Mouse (Mus musculus) left cerebral cortex, adult 9 months (tissue): ENCODE measurements around the gene Vps18.
A peak's percentile ranks its signal among the peaks of the same experiment; 100 is the strongest.

ENCODE experiments used
- DNase-seq, 2 experiments: peaks; one replicate each; pipeline ENCODE4 v3.0.0; 2022; ENCODE audit warnings: low spot score in 2 of 2

Vps18 gene

DNA sequence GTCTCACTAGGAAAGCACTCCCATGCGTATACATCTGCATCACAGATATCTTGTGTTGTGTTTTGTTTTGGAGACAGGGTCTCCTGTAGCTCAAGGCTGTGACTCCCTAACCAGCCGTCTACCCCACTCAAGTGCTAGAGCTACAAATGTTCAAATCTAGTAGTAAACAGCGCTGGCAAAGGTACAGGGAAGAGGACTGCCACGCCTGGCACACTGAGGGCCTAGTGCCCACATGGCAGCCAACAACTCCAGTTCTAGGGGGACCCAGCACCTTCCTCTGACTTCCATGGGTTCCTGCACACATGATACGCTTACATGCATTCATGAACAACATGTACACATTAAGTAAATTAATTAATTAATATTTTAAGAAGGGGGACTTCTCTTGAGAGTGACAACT is 3.7 kb downstream of the Vps18 start:
- DNase-seq, result no peak

DNA sequence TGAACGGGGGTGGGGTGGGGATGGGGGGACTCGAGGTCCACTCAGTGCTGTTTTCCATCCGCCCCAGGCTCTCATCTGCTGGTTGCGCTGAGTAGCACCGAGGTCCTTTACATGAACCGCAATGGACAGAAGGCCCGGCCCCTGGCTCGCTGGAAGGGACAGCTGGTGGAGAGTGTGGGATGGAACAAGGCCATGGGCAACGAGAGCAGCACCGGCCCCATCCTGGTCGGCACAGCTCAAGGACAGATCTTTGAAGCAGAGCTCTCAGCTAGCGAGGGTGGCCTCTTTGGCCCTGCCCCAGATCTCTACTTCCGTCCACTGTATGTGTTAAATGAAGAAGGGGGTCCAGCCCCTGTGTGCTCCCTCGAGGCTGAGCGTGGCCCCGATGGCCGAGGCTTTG is 4.3 kb downstream of the Vps18 start:
- no peak for DNase-seq

DNA sequence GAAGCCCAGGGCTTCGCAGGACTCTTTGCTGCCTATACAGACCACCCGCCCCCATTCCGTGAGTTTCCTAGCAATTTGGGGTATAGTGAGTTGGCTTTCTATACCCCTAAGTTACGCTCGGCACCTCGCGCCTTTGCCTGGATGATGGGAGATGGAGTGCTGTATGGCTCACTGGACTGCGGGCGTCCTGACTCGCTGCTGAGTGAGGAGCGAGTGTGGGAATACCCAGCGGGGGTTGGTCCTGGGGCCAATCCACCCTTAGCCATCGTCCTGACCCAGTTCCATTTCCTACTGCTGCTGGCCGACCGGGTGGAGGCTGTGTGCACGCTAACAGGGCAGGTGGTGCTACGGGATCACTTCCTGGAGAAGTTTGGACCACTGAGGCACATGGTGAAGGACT is 4.8 kb downstream of the Vps18 start:
- DNase-seq, result no peak

DNA sequence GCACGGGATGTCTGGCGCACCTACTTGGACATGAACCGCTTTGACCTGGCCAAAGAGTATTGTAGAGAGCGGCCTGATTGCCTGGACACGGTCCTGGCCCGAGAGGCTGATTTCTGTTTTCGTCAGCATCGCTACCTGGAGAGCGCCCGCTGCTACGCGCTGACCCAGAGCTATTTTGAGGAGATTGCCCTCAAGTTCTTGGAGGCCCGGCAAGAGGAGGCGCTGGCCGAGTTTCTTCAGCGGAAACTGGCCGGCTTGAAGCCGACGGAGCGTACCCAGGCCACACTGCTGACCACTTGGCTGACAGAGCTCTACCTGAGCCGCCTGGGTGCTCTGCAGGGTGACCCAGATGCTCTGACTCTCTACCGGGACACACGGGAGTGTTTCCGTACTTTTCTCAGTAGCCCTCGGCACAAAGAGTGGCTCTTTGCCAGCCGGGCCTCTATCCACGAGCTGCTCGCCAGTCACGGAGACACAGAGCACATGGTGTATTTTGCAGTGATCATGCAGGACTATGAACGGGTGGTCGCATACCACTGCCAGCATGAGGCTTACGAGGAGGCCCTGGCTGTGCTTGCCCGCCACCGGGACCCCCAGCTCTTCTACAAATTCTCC is 5.3 kb downstream of the Vps18 start:
- DNase-seq, result no peak

DNA sequence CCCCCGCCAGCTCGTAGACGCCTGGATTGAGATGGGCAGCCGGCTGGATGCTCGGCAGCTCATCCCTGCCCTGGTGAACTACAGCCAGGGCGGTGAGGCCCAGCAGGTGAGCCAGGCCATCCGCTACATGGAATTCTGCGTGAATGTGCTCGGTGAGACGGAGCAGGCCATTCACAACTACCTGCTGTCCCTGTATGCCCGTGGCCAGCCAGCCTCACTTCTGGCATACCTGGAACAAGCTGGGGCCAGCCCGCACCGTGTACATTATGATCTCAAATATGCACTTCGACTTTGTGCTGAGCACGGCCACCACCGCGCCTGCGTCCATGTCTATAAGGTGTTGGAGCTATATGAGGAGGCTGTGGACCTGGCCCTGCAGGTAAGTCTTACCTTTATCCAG is 5.9 kb downstream of the Vps18 start:
- DNase-seq, result no peak

DNA sequence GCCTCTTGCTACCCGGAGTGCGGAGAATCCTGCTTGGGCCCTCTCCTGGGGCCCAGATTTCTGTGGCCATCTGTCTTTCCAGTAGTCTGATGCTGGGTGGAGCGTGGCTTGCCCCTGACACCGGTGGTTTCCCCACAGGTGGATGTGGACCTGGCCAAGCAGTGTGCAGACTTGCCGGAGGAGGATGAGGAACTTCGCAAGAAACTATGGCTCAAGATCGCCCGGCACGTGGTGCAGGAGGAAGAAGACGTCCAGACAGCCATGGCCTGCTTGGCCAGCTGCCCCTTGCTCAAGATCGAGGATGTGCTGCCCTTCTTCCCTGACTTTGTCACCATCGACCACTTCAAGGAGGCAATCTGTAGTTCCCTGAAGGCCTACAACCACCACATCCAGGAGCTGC is 8.2 kb downstream of the Vps18 start:
- no peak for DNase-seq

DNA sequence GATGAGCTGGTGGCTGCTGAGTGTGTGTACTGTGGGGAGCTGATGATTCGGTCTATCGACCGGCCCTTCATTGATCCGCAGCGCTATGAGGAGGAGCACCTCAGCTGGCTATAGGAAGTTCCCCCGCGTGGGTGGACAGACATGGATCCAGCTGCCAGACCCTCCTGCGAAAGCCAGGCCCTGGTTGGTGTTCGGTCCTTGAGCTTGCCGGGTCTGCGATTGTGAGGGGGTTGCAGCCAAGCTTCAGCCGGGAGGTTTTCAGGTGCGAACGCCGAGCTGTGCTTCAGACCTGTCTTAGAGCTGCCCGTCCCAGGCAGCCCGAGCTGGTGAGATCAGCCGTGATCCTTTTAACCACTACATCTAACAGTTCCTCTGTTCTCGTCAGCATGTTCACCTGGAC is 9.0 kb downstream of the Vps18 start:
- no peak for DNase-seq

DNA sequence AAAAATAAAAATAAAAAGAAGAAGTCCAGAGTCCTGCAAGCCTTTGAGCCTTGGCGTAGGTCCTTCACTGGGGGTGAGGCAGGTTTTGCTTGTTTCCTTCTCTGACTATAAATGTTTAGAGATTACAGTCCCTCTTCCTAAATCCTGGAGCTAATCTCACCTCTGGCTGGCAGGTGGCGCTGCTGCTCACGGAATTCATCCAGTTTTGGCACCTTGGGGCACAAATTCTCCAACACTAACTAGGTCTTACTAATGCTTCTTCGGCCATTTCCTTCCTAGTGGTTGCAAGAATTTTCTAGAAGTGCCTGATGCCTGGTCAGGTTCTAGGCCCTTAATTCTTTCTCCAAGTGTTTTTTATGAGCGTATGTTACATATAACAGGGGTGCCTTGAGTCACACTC is 9.8 kb downstream of the Vps18 start:
- peak in 1 of 2 experiments; percentile 62 for DNase-seq

DNA sequence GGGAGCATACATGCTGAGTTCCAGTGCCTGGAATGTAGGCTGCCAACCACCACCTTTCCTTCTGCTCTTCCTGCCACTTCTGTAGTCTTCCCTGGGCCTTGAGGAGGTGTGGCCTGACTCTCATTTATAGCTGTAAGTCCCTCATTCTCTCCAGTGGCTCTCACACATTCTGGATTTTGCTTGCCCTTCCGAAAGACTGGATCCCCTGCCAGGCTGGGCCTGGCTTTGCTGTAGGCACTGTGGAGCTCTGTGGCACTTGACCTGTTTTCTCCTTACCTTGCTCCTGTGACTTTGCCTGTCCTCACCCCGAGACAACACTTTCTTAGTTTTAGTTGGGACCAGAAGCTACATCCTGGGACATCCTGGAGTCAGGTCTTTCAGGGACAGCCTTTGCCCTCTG is 10.3 kb downstream of the Vps18 start:
- no peak for DNase-seq

DNA sequence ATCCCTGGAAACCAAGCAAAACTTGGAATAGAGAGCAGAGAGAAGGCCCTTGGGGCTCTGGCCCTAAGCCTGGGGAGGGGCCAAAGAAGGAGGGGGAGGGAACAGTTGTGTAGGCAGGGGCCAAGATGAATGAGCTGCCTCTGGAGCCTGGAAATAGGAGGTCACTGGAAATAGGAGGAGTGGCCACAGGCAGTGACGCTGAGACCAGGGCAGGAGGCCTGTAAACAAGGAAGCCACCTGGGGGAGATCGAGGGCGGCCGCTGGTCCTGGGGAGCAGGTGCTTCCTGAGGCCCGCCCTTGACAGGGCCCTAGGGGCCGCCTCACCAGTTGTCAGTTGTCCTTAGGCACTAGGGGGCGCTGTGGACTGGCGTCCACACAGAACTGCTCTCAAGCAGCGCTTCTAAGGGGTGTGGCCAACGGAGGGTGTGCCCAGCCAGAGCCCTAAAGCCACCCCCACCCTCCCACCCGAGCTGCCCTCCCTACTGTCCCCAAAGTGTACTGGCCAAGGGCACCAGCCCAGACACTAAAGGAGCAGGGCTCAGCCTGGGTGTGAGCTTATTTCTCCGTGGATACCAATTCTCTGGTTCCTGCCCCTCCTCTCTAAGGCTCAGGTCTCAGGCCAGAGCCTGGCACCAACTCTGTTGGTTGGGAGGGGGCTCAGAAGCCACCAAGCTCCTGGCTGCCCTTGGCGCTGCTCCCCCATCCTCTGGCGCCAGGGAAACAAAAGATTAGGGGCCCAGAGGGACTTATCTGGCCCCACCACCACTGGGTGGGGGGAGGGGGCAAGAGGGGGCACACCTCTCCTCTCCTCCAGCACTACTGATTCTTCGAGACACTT is 11.7 kb downstream of the Vps18 start:
- DNase-seq, result peak in 1 of 2 experiments; percentile 36

DNA sequence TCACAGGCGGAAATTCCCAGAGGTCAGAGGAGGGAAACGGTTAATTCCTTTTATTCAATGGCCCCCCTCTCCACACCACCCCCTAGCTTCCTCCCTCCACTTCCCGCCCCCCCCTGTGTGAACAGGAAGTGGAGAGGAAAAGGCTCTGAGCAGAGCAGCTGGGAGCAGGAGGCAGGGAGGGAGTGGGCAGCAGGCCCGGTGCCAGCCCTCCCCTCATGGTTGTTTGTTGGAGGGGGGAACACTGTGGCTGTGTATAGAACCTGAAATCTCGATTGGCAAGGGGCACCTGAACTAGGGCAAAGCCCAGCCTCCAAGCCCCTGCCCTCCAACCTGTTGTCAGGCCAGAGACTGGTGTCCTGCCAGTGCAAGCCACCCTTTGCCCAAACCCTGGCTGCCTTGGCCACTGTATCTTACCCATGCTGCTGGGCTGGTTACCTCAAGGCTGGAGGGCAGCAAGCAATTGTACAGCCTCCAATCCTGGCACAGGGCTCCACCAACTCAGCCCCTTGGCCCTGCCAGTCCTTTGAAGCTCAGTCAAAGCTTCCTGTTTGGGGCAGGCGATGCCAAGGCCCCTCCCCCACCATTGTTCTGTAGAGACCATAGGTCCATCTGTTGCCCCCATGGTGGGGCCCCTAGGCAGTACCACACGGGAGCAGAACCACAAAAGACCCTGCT is 12.4 kb downstream of the Vps18 start:
- DNase-seq, result no peak

DNA sequence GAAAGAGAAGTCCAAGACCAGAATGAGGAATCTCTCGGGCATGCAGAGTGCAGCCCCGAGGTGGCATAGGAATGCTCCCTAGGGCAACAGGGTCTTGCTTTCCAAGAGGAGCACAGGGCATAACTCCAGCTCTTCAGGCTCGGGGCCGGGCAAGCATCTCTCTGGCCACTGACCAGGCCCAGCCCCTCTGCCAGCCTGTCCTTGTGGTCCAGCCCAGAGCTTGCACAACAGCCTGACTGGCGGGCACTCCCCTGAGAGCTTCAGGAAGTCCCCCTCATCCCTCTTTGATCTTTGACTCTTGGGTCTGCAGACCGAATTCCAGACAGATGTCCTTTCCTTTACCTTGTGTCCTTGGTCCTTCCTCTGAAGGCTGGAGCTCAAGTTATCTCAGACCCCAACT is 14.3 kb downstream of the Vps18 start:
- DNase-seq, result no peak

DNA sequence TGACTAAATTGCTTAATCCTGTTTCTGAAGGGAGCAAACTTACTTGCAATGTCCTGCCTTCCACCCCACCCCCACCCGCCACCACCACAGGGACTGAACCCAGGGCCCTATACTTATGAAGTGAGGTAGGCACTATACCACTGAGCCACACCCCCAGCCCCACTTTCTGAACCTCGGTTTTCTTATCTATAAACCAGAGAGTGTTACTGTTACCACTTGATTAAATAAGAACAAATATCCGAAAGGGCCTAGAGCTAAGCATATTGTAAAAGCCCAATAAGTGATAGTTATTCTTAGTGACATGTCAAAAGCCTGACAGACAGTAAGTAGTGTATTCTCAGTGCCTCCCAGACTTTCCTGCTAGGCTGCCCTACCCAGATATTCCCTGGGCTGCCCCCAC is 15.9 kb downstream of the Vps18 start:
- DNase-seq, result no peak

DNA sequence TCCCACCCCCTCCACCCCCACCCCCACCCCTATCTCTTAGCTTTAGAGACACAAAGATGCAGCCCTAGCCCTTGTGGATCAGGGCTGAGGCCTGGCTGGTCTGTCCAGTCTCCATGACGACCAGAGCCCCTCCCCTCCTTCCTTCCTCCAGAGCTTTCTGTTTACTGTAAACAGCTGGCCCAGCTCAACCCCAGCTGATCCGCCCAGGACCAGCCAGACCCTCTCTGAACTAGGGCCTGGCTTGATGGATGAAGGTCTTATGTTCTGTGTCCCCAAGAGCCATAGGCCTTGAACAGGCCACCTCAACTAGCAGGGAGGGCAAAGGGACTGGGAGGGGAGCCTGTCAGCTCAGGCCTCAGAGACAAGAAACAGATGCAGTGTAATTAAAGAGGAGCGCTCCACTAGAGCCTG is 16.3 kb downstream of the Vps18 start:
- DNase-seq, result no peak

DNA sequence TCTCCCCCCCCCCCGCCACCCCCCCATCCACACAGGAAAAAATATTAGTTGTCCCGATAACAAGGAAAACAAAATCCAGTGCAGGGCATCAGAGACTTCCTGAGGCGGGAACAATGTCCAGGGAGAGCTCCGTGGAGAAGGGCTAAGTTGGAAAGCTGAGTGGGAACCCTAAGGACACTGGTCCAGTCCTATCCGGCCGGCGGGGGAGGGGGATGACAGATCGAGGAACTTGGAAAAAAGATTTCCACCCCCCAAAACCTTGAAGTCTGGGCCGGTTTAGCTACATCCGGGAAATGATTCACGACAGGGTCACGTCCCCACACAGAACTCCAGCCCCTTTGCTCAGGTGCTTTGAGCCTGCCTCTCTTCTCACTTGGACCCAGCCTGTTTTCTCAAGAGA is 23.0 kb downstream of the Vps18 start:
- no peak for DNase-seq

DNA sequence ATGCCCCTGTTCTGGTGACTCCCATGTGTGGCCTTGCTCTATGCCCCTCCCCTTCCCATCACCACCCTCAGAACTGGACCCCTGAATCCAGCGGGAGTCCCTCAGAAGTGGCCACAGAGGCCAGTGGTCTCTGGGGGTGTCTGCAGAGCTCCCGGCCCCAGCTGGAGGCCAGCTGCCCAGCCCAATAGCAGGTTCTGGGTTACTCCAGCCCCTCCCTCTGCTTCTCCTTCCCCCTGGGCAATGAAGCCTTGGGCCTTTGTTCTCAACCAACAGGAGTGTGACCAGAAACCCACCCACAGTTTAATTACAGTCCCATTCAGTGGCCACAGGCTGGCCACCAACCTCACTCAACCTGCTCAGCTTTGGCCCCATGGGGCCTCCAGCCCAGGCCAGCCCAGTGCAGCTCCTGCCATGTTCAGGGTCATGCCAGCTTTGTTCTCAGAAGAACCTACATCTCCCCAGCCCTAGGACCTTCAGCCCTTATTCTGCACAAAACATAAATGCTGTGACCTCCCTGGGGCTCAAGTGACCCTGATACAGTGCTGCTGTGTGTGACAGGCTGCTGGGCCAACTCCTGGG is 23.9 kb downstream of the Vps18 start:
- no peak for DNase-seq

DNA sequence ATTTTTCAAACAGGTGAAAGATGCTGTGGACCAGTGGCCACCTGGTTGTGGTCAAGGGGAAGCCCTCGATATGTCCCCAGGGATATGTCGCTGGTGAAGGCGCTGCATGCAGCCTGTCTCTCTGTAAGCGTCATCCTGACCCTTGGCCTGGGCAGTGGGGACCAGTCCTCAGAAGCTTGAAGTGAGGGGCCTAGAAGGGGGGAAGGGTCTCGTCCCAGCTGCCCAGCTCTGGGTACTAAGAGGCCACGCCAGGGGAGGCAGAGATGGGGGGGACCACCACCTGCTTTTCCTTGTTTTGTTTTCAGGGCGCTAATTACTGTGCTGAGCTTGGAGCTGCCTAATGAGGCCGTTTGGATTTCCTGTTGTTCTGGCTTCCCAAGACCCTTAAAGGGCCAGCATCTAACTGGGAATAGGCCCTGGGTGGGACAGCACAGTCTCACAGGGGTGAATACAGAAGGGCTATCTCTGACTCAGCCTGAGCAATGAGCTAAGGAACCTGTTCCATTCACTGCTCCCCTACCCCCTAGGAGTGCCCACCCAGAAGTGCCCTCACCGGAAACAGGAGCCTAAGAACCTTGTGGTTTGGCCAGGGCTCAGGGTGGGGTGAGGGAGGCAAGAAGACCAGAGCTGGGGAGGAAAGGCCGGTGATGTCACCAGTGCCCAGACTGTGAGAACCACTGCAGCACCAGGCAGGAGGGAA is 25.4 kb downstream of the Vps18 start:
- DNase-seq, result no peak

DNA sequence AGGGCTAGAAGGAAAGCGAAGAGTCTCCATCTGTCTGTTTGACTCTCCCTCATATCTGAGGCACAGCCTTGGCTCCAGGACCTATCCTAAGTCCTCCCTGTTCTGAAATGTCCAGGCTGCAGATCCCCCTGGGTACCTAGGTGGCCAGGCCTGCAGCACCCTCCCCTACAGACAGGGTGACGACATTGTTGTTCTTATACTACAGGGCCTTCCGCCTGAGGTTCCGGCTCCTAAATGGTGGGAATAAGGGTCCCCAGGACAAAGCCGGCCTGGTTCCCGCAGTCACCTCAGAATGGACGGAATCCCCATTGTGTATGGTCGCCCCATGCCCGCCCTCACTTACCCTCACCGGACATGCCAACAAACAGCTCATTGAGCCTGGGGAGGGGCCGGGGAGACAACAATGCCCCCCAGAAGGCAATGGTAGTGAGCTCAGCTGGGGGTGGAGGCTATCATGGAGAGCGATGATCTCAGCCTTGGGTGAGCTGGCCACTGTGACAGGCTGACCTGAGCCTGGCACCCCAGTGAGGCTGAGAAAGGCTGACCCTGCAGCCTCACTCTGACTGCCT is 26.3 kb downstream of the Vps18 start:
- DNase-seq, result no peak

DNA sequence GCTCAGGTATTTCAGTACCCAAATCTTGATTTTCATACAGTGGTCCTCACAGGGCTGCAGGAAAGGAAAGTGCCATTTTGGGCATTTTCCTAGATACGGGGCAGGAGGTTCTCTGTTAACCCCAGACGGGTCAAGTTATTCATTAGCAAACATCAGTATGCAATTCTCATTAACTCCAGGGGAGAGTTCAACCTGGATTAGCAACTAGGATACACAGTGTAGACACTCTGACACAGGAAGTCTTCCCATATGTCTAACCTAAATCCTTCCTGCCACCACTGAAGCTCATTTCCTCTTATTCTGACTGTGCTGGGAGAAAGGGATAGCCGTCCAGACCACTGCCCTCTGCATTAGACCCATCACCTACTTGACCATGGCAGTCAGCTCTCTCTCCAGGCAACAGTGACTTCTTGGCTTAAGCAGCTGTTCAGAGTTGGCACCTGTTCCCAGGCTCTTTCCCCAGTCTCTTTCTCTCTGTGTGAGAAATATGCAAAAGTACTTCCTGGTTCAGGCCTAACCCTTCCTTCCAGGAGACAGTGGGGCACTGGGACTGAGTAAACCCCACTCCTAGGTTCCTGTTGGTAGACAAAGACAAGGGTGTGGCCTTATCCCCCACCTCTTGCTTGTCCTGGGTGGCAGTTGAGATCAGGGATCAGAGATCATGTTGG is 29.6 kb downstream of the Vps18 start:
- no peak for DNase-seq

DNA sequence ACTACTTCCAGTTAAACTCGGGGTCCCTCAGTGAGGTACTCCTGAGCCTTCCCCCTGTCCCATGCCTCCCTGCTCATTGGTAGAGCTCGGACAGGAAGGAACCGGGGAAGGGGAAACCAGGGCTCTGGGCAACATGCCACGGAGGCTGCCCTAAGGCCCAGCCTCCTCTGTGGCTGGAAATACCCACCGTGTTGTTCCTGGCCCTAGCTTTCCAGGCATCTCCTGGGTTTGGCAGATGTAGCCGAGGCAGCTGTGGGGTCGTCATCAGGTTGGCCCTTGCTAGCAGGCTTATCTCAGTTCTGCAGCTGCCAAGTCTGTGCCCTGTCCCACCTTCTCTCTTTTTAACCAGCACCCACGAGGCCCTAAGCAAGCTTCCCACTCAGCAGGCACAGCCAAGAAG is 32.0 kb downstream of the Vps18 start:
- DNase-seq, result no peak
